Mouse (Mus musculus) E14TG2a.4 (cell line): ENCODE results near the gene C1rl.
A peak's percentile ranks its signal among the peaks of the same experiment; 100 is the strongest.

ENCODE experiments used
- H3K27me3 ChIP-seq: 2 replicates; pipeline ENCODE4 v1.6.1; 2014; ENCODE audit warnings: low read length, control low read depth; ENCODE audit not compliant: insufficient read depth
- H3K36me3 ChIP-seq: 2 replicates; pipeline ENCODE4 v1.6.1; 2014; ENCODE audit warnings: low read length, control low read depth; ENCODE audit not compliant: insufficient read depth
- H3K4me1 ChIP-seq: replicated peaks from 2 replicates; pipeline ENCODE4 v1.6.1; 2014; ENCODE audit warnings: low read depth, low read length, control low read depth
- H3K4me3 ChIP-seq: replicated peaks from 2 replicates; pipeline ENCODE4 v1.5.1; 2014; ENCODE audit warnings: mild to moderate bottlenecking, low read length
- H3K9me3 ChIP-seq: 2 replicates; pipeline ENCODE4 v1.6.1; 2014; ENCODE audit warnings: low read length, control low read depth
- CTCF ChIP-seq: conservative IDR thresholded peaks from 2 replicates; pipeline ENCODE4 v1.5.1; 2014; ENCODE audit warnings: low read length
- NANOG ChIP-seq: IDR thresholded peaks from 2 replicates; pipeline ENCODE4 v1.6.1; 2014; ENCODE audit warnings: borderline replicate concordance, low read length, mixed read lengths
- POU5F1 ChIP-seq: IDR thresholded peaks from 2 replicates; pipeline ENCODE4 v1.6.1; 2014; ENCODE audit warnings: low read length, borderline replicate concordance

The C1rl gene

GRCm38 (mm10) chr6:124451995-124452394, 40.9 kb upstream of the C1rl start:
- TF ChIP-seq CTCF (no peak), POU5F1 (no peak), NANOG (no peak)
- no peaks in the 10 kb centered on the region for H3K9me3 ChIP-seq

GRCm38 (mm10) chr6:124453756-124454155, 39.2 kb upstream of the C1rl start:
- TF ChIP-seq POU5F1 (no peak), CTCF (no peak), NANOG (no peak)
- peaks cover 64% of the 10 kb centered on the region for H3K4me1 ChIP-seq
- no peaks in the 10 kb centered on the region for H3K9me3 ChIP-seq
- H3K27me3 ChIP-seq, result peaks cover 14% of the 10 kb centered on the region; the same call in 1 of the 2 replicates
- H3K4me3 ChIP-seq, result no peak overlapping the region
- no peaks in the 10 kb centered on the region for H3K36me3 ChIP-seq

More at GRCm38 (mm10) chr6:124451995-124452394, 40.9 kb upstream of the C1rl start:
- Histone ChIP-seq H3K36me3 (peaks cover 8% of the 10 kb centered on the region; the same call in 1 of the 2 replicates), H3K27me3 (peaks cover 11% of the 10 kb centered on the region; the same call in 1 of the 2 replicates), H3K4me3 (no peak overlapping the region), H3K4me1 (peaks cover 70% of the 10 kb centered on the region)

- peaks cover 9% of the 10 kb centered on the region; the same call in 1 of the 2 replicates for H3K27me3 ChIP-seq
- H3K9me3 ChIP-seq, result no peaks in the 10 kb centered on the region
These were observed 36.7 kb upstream of the C1rl start for GRCm38 (mm10) chr6:124456243-124456642.

GRCm38 (mm10) chr6:124457827-124458226, 35.1 kb upstream of the C1rl start:
- Histone ChIP-seq H3K4me1 (peaks cover 41% of the 10 kb centered on the region), H3K27me3 (peaks cover 23% of the 10 kb centered on the region), H3K9me3 (no peaks in the 10 kb centered on the region), H3K4me3 (no peak overlapping the region), H3K36me3 (no peaks in the 10 kb centered on the region; the same call in 1 of the 2 replicates)
- no peak for TF ChIP-seq CTCF
- no peak for TF ChIP-seq NANOG
- TF ChIP-seq POU5F1, result no peak

More at GRCm38 (mm10) chr6:124456243-124456642, 36.7 kb upstream of the C1rl start:
- Histone ChIP-seq H3K4me1 (peaks cover 50% of the 10 kb centered on the region), H3K36me3 (no peaks in the 10 kb centered on the region; the same call in 1 of the 2 replicates), H3K4me3 (no peak overlapping the region)
- no peak for TF ChIP-seq NANOG
- no peak for TF ChIP-seq CTCF
- TF ChIP-seq POU5F1, result no peak

- Histone ChIP-seq H3K4me1 (peaks cover 34% of the 10 kb centered on the region), H3K36me3 (no peaks in the 10 kb centered on the region; the same call in 1 of the 2 replicates), H3K4me3 (no peak overlapping the region), H3K27me3 (peaks cover 30% of the 10 kb centered on the region), H3K9me3 (no peaks in the 10 kb centered on the region)
- TF ChIP-seq CTCF, result no peak
- TF ChIP-seq NANOG, result no peak
- no peak for TF ChIP-seq POU5F1
These were observed 34.4 kb upstream of the C1rl start for GRCm38 (mm10) chr6:124458505-124458904.

- Histone ChIP-seq H3K27me3 (peaks cover 39% of the 10 kb centered on the region), H3K9me3 (no peaks in the 10 kb centered on the region), H3K4me1 (peaks cover 37% of the 10 kb centered on the region), H3K4me3 (no peak overlapping the region), H3K36me3 (no peaks in the 10 kb centered on the region; the same call in 1 of the 2 replicates)
- TF ChIP-seq POU5F1, result no peak
- no peak for TF ChIP-seq CTCF
- no peak for TF ChIP-seq NANOG
These were observed 33.5 kb upstream of the C1rl start for GRCm38 (mm10) chr6:124459388-124459787.

GRCm38 (mm10) chr6:124463881-124464291, 29.0 kb upstream of the C1rl start:
- Histone ChIP-seq H3K4me3 (peak overlapping the region; percentile 78), H3K4me1 (peaks cover 37% of the 10 kb centered on the region), H3K36me3 (no peaks in the 10 kb centered on the region; the same call in 1 of the 2 replicates), H3K27me3 (peaks cover 55% of the 10 kb centered on the region), H3K9me3 (no peaks in the 10 kb centered on the region)
- TF ChIP-seq NANOG, result no peak
- TF ChIP-seq CTCF, result no peak
- no peak for TF ChIP-seq POU5F1

GRCm38 (mm10) chr6:124464305-124465271, 28.3 kb upstream of the C1rl start, which contains the start of gene Clstn3:
Clstn3 (minus strand) TSS chr6:124464794.
- Histone ChIP-seq H3K4me3 (peak within 1 kb of the TSS; percentile 78), H3K36me3 (no peaks in the 10 kb centered on the region; the same call in 1 of the 2 replicates), H3K4me1 (peaks cover 31% of the 10 kb centered on the region), H3K9me3 (no peaks in the 10 kb centered on the region), H3K27me3 (peaks cover 56% of the 10 kb centered on the region)
- TF ChIP-seq CTCF, result no peak
- TF ChIP-seq NANOG, result no peak
- no peak for TF ChIP-seq POU5F1
